Mouse (Mus musculus): ENCODE measurements at regions not wholly inside any gene's neighbourhood (a gene's known extent, or its start where the extent isn't known, plus 50 kb on each side); places are given as distances from the start of the nearest gene placed in this dataset.

DNA sequence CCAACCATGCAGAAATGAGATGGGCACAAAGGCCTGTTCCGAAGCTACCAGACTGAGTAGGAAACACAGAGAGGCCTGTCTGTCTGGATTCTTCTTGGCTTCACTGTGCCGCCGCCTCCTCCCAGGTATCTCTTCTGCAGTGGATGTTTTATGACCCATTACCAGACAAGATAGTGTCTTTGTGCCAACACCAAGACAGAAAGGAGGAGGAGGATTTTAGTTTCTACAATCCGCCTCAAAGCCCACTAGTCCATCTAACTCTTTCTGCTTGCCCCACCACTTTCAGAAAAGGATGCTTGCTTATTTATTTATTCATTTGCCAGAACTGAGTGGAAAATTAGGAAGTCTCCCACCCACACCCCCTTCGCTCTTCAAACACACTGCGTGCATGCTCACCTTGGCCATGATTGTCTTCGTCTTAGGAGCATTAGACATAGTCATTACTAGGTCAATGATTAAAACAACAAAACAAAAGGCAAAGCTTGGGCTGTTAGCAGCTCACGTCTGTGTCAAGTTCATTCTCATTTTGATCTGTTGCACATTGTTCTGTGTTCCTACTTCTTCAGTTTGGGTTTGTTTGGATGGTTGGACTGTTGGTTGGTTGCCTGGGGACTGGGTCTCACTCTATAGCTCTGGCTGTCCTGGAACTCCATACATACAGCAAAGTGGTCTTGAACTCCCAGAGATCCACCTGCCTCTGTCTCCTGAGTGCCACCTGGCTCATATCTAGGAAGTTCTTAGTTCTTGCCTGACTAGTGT is 61.7 kb upstream of the Cpm start:
- in situ Hi-C loops (cut with MboI, MseI) = loop anchor here (10.0 kb wide), 1 partner anchor 107 kb away; no protein-coding TSS in a partner anchor

DNA sequence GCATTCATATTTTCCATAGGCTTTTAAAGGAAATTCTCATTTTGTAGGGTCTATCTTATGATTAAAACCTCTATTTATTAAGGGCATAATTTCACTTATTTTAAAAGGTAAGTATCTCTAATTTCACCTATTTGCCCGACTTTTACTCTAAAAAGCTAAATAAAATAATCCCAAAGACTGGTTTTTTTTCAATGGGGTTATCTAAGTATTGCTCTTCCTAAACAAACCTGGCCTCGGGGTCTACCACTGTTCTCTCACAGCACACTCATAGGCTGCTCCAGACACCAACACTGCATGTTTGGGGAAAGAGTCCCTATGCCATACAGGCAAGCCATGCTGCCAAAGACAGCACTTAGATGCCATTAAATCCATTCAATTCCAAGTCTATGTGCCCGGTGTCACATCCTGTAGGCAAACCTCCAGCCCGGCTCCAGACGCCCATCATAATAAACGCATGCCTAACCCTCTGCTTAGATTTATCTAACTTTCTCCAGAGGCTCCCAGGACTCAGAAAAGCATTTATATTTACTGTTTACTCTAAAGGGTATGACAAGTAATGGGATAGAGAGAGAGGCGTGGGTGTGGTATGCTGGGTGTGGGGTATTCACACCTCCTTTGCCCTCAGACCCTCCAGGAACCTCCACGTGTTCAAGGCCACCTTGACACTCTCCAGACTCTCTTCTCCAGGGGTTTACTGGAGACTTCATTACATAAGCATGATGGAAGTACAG is 62.5 kb upstream of the Cpm start:
- in situ Hi-C loops (cut with MboI, MseI) = loop anchor here (10.0 kb wide), 1 partner anchor 108 kb away; no protein-coding TSS in a partner anchor

DNA sequence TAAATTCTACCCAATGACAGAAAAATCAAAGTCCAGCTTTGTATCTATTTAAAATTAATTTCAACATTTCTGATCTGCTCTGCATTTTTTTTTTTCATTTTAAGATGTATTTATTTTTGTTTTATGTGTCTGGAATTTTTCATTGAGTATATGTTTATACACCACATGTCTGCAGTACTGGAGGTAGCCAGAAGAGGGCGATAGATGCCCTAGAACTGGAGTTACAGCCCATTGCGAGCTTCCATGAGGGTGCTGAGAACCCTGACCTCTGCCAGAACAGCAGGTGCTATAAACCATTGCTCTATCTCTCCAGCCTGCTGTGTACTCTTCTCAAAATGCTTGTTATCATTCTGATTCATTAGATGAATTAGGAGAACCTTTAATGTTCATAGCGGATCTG is 63.1 kb upstream of the Cpm start:
- in situ Hi-C loops (cut with MboI, MseI) = loop anchor here (10.0 kb wide), 1 partner anchor 109 kb away; no protein-coding TSS in a partner anchor

DNA sequence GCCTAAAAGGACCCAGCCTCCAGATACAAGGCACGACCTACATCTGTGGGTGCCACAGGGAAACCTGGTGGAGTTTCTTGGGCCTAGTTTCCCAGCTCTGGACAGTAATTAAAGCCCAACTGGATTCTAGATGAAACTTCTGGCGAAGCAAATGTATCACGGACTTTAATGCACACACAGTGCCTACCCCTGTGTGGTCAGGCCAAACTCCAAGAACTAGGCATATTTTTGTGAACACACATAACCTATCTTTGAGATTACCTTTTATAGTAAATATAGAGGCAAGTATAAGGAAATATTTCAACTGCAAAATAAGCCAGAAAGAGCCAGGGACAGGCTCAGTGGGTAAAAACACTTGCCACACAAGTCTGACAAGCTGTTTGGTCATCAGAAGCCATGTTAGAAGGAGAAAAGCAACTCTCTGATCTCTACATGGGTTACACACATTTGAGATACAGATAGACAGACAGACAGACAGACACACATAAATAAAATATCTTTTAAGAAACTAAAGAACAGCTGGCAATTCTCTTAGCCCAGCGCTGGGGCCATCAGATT is 63.7 kb upstream of the Cpm start:
- in situ Hi-C loops (cut with MboI, MseI) = loop anchor here (10.0 kb wide), 1 partner anchor 109 kb away; no protein-coding TSS in a partner anchor

DNA sequence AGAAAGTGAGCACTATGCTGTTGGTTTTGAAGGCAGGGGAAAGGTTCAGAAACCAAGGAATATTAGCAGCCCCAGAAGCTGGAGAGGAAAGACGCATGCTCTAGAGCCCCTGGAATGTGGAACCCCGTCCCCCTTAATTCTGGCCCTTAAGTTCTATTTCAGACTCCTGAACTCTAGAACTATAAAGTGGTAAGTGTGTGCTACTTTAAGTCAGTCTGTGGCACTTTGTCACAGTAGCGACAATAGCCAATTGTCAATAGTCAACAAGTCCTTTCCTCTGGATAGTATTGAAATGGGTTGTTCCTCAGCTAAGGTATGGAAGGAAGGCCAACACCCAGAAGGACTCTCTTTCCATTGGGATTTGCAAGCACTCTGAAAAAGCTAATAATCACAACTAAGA is 64.2 kb upstream of the Cpm start:
- in situ Hi-C loops (cut with MboI, MseI) = loop anchor here (10.0 kb wide), 1 partner anchor 110 kb away; no protein-coding TSS in a partner anchor

DNA sequence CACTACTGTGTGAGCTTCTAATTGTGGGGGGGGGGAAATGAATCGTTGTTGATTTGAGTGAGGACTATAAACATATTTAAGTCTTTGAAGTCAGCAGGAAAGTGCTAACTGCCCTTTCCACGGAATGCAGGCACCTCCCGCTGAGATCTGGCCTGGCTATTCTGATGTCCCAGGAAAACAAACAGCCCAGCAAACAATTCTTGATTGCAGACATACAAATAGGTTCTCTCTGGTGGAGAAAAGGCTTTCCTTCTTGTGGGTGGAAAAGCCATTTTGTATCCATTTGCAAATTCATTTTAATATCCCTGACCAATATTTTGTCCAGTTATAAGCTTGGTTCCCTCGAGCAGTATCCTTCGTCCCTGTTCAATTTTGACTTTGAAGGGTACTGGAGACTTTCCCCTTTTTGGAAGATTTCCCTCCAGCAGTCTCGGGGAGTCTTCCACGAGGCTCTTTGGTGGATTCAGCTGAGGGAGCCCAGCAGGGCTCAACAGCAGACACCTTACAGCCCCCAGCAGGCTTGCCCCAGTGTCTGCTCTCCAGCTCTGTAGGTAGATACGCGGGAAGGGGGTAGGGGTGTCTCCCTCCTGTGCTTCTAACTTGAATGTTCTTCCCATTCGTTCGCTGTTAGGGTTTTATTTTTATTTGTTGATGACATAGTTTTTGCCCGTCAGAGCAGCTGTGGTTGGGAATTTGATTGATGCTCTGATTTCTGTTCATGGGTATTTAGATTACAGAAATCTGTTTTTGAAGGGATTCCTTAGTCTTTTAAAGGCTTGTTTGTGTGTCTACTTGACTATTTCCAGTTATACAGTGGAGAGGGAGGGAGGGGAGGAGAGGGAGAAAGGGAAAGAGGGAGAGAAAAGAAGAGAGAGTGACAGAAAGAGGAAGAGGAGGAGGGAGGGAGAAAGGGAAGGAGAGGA is 64.9 kb upstream of the Cpm start:
- in situ Hi-C loops (cut with MboI, MseI) = loop anchor here (10.0 kb wide), 1 partner anchor 110 kb away; no protein-coding TSS in a partner anchor

DNA sequence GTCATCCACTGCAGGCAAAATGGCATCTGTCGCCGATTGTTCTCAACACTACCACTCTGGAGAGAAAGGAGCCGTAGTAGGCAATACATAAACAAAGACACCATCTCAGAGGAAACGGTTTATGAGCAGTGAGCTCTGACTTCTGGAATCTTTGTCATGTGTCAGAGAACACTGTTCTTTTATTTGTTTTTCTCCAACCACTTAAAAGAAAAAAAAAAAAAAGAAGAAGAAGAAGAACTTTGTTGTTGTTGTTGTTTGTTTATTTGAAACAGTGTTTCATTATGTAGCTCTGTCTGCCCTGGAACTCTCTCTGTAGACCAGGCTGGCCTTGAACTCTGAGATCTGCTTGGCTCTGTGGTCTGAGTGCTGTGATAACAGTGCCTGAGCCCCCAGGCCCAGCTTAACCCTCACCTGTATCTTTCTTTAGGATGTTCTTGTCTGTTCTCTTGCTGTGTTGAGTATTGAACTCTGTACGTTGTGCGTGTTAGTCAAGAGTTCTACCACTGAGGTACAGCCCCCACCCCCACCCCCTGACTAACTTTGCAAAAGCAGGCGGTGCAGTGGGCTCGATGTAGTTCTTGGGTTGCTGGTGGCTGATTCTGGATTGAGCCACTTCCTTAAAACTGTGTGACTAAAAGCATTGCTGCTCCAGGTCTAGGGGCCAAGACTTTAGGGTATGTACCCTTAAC is 65.7 kb upstream of the Cpm start:
- in situ Hi-C loops (cut with MboI, MseI) = loop anchor here (10.0 kb wide), 1 partner anchor 111 kb away; no protein-coding TSS in a partner anchor

DNA sequence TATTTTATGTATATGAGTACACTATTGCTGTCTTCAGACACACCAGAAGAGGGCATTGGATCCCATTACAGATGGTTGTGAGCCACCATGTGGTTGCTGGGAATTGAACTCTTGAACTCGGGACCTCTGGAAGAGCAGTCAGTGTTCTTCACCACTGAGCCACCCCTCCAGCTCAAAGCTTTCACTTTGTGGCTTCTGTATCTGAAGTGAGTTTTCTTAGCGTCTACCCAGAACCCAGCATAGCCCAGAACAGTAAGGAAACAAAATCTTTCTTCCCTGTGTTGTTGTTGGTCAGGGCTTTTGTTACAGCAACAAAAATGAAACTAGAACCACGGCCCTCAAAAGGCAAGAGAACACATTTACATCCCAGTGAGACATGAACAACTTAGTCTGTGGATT is 66.5 kb upstream of the Cpm start:
- in situ Hi-C loops (cut with MboI, MseI) = loop anchor here (10.0 kb wide), 1 partner anchor 112 kb away; no protein-coding TSS in a partner anchor

DNA sequence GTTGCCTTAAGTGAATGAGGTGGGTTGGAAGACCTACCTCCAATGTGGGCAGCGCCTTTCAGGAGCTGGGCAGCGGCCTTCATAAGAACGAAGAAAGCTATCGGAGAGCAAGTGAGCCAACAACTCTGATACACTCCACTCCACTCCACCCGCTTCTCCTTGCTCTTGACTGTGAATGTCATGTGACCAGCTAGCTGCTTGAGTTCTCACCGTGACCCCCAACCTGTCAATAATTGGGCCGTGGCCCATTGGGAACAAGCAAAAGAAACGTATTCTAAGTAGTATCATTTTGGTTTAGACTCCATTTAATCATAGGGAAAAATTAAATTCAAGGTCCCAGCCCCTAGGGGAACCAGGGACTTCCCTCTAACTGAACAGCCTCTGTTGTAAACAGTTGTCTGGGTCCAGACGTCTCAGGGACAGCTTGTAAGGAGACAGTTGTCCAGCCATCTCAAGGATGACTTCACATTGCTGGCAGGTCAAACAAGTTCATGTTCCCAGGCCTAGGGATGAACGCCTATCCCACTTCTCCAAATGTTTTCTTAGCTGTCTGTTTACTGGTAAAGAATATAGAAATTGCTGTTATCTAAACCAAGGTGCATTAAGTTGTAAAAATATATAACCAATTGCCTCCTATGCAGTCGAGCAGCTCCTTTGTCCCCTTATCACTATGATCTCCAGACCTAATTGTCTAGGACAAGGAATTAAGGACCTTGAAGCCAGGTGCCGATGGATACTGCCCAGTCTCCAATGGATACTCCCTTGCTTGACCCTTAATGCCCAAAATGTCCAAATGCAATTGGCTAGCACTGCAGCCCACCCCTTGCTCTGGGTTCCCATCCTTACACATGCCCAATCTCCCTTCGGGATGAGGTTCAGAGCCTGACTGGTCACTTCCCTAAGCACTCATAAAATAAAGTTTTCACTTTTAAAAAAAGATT is 67.1 kb upstream of the Cpm start:
- in situ Hi-C loops (cut with MboI, MseI) = loop anchor here (10.0 kb wide), 1 partner anchor 113 kb away; no protein-coding TSS in a partner anchor

DNA sequence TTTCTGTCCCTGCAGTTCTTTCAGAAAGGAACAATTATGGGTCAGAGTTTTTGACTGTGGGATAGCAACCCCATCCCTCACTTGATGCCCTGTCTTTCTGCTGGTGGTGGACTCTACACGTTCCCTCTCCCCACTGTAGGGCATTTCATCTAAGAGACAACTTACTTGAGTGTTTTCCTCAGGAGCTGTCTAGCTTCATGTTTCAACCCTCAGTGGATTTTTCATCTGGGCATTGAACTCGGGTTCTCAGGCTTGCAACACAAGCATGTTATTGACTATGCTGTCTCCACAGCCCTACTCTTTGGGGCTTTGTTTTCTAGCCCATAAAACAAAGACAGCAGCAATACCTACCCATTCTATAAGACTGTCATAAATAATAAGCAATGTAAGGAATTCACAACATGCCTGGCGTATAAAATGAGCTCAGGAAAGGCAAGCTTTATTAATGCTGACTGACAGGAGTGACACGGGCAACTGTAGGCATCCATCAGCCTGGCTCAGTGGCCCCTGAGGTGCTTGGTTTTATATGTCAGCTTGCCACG is 68.0 kb upstream of the Cpm start:
- in situ Hi-C loops (cut with MboI, MseI) = loop anchor here (10.0 kb wide), 1 partner anchor 113 kb away; no protein-coding TSS in a partner anchor

DNA sequence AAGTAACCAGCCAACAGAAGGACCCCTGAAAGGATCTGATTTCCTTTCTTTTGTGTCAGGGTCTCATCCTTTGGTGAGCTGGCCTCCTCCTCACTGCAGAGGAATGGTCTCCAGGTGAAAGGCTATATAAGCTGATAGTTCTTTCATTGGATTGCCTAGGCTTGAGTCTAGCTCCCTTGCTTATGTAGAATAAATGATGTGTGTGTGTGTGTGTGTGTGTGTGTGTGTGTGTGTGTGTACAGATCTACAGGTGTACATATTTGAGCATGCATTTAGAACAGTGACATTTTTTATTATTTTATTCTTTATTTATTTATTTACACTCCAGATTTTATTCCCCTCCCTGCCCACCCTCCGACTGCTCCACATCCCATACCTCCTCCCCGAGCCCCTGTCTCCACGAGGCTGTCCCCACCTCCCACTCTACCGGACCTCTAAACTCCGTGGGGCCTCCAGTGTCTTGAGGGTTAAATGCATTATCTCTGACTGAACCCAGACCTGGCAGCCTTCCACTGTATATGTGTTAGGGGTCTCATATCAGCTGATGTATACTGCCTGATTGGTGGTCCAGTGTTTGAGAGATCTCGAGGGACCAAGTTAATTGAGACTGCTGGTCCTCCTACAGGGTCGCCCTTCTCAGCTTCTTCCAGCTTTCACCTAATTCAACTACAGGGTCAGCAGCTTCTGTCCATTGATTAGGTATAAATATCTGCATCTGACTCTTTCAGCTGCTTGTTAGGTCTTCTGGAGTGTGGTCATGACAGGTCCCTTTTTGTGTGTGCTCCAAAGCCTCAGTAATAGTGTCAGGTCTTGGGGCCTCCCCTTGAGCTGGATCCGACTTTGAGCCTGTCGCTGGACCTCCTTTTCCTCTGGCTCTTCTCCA is 68.7 kb upstream of the Cpm start:
- in situ Hi-C loops (cut with MboI, MseI) = loop anchor here (10.0 kb wide), 1 partner anchor 114 kb away; no protein-coding TSS in a partner anchor

DNA sequence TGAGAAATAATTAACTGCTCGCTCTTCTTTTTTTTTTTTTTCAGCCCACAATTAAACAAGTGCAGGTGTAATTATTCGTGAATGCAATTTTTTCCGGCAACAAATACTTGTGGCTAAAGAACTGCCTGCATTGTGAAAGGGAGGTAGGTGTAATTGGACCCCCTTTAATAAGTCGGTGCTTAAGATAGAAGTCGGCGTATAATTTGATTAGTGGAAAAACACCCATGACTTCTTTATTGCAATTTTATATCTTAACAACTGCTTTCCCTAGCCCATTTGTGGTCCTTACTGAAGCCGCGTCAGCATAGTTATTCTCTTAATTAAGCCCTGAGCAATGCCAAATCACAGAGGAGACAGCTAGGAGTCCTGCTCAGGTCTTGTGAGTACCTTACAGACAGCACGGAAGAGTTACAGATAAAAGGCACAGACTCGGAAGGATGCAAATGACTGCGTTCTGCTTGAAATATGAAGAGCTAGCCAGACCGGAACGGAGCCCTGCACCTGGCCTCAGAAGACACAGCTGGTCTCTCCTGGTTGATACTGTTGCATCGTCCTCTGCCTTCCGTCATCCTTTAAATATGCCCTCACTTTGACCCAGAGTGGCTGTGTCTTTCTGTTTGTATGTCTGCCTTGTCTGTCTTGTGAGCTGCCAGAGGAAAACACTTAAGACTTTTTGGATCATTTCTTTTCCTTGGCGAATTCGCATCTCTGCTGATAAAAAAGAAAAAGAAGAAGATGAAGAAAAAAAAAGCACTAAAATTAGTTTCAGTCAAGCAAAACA is 69.5 kb upstream of the Cpm start:
- in situ Hi-C loops (cut with MboI, MseI) = loop anchor here (10.0 kb wide), 1 partner anchor 115 kb away; no protein-coding TSS in a partner anchor

DNA sequence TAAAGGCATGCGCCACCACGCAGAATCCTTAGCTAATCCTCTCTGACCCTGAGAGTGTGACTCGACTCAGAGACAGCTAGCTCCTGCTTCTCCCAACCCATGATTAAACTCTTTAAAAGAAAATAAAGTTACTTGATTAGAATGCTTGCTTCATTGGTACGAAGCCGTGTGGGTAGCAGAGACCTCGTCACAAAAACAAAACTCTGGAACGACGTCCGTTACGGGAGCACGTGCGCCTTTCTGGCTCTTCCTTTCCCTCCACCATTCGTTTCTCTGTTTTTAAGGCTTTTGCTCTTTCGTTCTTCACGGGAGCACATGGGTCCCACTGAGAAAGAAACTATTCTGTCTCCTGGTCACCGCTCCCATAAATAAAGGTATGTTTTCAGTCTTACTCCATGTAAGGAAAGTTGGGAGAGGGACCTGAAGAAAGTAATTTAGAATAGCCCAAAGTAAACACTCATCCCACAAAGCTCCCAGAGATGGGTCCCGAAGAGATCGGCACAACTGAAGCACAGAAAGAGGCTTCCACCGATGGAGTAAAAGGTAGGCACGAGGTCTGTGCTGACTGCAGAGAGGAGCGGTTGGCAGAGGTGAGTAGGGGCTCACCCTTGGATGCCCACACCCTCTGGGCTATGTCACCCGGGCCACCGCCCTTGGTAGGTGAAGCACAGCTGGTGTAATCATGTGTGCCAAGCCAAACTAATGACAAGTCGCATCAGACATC is 70.2 kb upstream of the Cpm start:
- in situ Hi-C loops (cut with MboI, MseI) = no loop called here

DNA sequence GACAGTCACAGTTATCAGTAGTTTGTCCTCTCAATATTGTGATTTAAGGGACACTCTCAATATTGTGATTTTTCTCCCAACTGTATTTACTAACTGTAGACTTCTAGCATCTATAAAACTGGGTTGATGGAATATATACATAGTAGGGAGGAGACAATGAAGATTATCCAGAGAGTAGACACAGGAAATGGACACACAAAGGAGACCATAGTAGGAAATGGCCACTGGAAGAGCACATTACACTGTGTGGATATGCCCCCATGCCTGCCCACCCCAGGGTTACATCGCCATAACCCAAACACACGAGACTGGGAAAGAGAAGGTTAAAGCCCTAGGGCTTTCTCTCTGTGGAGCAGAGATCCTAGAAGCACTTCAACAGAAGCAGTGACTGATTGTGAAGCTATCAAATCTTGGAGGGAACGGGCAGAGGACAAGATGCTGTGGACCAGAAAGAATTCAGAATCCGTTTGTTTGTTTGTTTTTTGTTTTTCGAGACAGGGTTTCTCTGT is 71.0 kb upstream of the Cpm start:
- in situ Hi-C loops (cut with MboI, MseI) = no loop called here

DNA sequence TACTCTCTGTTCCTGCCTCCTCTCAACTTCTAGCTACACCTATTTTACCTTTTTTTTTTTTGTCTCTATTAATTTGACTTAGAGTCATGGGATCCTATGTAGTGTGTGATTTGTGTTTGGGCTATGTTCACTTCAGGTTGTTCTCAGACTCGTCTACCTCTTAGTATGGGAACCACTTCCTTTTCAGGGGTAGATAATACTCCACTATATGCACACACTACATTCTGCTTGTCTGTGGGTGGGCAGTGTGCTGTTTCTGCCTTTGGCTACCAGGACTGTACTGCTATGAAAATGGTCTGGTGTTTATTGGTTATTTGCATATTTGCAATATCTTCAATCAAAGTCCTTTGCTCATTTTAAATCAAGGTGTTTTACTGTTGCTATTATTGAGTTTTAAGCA is 71.6 kb upstream of the Cpm start:
- in situ Hi-C loops (cut with MboI, MseI) = no loop called here

DNA sequence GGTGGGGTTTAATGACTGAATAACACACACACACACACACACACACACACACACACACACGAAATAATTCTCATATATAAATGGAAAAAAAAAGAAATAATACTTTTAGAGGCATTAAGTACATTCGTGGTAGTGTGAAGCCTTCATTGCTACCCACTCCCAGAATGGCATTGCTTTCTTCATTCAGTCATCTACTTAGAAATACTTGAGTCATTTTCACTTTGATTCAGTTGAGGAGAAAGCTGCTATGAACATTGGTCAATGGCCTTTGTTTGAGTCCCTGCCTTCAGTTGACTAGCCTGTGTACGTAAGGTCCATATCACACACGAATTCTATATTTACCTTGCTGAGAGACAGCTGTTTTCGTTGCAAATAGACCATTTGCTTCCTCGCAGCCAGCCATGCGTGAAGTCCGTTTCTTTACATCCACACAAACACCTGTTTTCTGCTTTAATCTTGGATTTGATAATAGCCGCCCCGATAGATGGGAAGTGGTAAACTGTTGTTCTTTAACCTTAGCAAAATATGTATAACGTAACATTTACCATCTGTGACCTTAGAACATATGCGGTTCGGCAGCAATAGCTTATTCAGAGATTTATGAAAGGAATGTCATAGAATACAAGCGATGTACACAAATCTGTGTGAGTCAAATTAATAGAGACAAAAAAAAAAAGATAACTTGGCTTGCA is 72.3 kb upstream of the Cpm start:
- in situ Hi-C loops (cut with MboI, MseI) = no loop called here
